Mouse (Mus musculus): ENCODE results near the gene Myo1b. TPM values are rescaled to one million over a fixed set of nuclear protein-coding genes. Genes with fewer than 3 reads are reported as not detected.
"Not testable (repeated sequence)": the region's sequence is repeated elsewhere in the genome, so short reads cannot be mapped to it uniquely, and the experiment has no call there.

Gene Myo1b
- polyA plus RNA-seq, 1 experiment, result 1.0 TPM

DNA sequence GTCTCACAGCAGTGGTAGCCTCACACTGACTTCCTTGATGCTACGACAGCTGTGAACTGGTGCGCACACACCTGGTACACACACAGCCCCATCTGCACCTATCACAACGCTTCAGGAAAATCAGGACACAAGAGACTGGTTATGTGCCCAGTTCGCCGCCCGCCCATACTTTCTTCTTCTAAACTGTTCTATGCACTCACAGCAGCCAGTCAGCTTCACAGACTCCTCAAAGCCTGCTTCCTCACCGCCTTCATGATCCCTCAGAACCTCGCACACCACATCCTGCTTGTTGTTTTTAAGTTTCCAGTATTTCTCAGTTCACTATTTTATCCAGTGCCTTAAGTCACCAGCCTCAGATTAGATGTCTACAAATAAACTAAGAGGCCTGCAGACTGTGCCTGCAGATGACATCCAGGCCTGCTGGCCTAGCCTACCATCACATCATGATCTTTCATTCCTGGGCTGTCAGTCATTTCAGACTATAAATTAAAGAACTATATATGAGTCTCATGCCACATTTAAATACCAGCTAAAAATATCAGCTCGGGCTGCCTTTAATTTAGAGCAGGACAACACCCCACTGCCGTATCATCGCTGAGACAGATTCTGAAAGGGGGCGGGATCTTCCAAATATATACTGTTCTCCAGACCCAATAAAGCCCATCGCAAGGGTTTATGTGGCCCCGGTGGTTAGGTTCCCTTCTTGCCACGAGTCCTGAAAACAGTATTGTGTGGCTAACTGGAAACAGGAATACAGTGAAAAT is 40.2 kb downstream of the Myo1b start:
- Histone ChIP-seq H3K36me3 (ENCODE audit: control insufficient read depth, insufficient read depth, low read length) (no peaks in the 10 kb centered on the region), H3K4me3 (ENCODE audit: extremely low read depth, insufficient read depth, insufficient read length) (no peak overlapping the region), H3K27ac (ENCODE audit: insufficient read depth, low read length) (no peak overlapping the region), H3K4me1 (ENCODE audit: control insufficient read depth, insufficient read depth, insufficient read length) (peaks cover 2% of the 10 kb centered on the region; the same call in 1 of the 2 replicates), H3K27me3 (ENCODE audit: control insufficient read depth, insufficient read depth, low read length) (no peaks in the 10 kb centered on the region)
- WGBS, result 64% methylated on average over 15 of the region's 15 CpGs
- TF ChIP-seq CTCF (IDR thresholded peaks at IDR 0.05; ENCODE audit: extremely low read depth, insufficient read depth, insufficient read length, insufficient replicate concordance), result no peak
- DNase-seq (ENCODE audit: low read depth in 1 of 2, low spot score in 2 of 2), result no peak

DNA sequence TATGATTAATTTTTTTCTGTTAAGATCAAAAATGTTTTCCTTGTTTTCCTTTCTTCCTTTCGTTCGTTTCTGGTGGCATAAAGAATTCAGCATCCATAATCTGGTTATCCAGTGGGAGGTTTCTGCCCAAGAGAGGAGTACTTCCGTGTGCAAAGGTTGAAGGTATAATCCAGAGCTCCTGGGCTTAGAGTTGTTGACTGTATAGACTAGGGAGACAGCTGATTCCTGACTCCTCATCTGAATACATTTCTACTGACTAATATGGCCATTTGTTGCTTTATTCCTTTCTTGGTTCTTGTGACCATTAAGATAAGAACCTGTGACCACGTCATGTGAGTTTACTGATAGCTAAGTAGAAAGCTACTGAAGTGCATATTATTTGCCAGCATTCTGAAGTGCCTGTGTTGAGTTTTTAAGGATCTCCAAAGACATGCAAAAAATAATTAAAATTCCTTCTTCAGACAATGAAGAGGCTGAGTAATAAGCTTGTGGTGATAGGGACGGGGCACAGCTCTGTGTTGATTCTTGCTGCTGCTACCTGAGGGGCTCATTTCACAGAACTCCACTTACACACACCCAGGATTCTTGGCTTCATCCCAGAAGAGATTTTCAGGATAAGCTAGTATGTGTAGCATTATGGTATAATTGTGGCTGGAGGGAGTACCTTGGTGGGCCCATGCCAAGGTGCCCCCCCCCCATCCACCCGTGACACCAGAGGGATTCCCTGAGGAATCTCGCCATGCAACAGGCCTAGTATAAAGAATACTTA is 43.2 kb downstream of the Myo1b start:
- peaks cover 2% of the 10 kb centered on the region; the same call in 1 of the 2 replicates for H3K4me1 ChIP-seq (ENCODE audit: control insufficient read depth, insufficient read depth, insufficient read length)
- TF ChIP-seq POLR2A (IDR thresholded peaks at IDR 0.05; ENCODE audit: low read depth, low read length) (no peak), CTCF (IDR thresholded peaks at IDR 0.05; ENCODE audit: extremely low read depth, insufficient read depth, insufficient read length, insufficient replicate concordance) (no peak)
- H3K4me3 ChIP-seq (ENCODE audit: extremely low read depth, insufficient read depth, insufficient read length), result no peak overlapping the region
- 87% methylated on average over 7 of the region's 7 CpGs for WGBS
- H3K27me3 ChIP-seq (ENCODE audit: control insufficient read depth, insufficient read depth, low read length), result no peaks in the 10 kb centered on the region
- no peak for DNase-seq (ENCODE audit: low read depth in 1 of 2, low spot score in 2 of 2)
- H3K36me3 ChIP-seq (ENCODE audit: control insufficient read depth, insufficient read depth, low read length), result no peaks in the 10 kb centered on the region
- H3K27ac ChIP-seq (ENCODE audit: insufficient read depth, low read length), result no peak overlapping the region

DNA sequence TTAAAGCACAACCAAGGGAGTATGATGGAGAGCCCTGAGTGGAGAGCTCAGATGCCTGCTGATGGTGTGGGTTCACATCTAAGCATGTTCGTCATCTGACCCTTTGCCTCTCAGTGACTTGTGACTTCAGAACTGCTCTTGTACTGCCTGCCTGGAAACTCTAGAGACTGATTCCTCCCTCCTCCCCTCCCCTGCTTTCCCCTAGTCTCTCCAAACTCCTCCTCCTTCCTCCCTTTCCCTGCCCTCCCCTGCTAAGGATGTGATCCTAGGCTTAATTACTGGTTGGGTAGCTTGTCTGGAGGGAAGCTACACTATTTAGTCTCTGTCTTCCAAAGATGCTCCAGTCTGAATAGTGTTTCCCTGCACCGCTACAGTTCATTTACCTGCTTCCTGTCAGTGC is 44.6 kb downstream of the Myo1b start:
- 74% methylated on average over 2 of the region's 2 CpGs for WGBS
- H3K4me3 ChIP-seq (ENCODE audit: extremely low read depth, insufficient read depth, insufficient read length); H3K27me3 ChIP-seq (ENCODE audit: control insufficient read depth, insufficient read depth, low read length); H3K36me3 ChIP-seq (ENCODE audit: control insufficient read depth, insufficient read depth, low read length); H3K27ac ChIP-seq (ENCODE audit: insufficient read depth, low read length); DNase-seq (ENCODE audit: low read depth in 1 of 2, low spot score in 2 of 2); H3K4me1 ChIP-seq (ENCODE audit: control insufficient read depth, insufficient read depth, insufficient read length): not testable (repeated sequence)

DNA sequence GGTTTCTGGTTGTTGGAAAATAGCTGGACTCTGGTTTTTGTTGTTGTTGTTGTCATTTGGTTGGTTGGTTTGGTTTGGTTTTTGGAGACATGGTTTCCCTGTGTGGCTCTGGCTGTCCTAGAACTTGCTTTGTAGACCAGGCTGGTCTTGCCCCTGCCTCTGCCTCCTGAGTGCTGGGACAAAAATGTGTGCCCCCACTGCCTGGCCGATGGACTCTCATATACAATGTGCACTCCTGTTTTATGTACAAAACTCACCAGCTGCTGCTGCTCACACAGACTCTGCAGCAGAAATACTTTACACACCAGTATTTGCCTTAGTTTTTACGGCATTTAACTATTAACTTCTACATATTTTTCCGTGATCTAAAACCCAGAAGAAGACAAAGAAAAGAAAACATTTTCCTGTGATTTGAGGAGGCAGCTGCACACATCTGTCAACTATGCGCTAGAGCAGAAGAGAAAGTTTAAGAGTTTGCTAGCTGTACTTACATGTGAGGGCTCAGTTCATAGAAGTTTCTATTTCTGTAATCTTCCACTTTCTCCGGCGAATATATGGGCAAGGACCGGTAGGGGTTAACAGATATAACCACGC is 52.9 kb downstream of the Myo1b start:
- no peak for DNase-seq (ENCODE audit: low read depth in 1 of 2, low spot score in 2 of 2)
- WGBS, result 89% methylated on average over 8 of the region's 8 CpGs

DNA sequence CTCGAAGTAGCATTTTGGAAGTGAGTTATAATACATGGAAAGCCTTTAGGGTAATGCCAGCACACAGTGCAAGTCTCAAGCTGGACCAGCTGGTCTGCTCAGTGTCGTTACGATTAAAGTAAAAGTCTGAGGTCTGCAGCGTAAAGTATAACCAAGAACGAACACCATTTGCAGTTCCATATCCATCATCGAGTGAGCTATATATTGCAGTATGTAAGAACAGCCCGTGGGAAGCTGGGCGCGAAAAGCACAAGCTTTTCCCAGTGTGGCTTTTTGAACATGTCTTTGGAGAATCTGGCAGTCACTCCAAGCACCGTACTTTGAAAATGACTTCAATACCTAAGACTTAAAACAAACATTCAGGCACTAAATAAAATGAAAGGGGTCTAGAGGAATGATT is 55.0 kb downstream of the Myo1b start:
- H3K36me3 ChIP-seq (ENCODE audit: control insufficient read depth, insufficient read depth, low read length), result no peaks in the 10 kb centered on the region
- H3K4me1 ChIP-seq (ENCODE audit: control insufficient read depth, insufficient read depth, insufficient read length), result no peaks in the 10 kb centered on the region
- H3K27me3 ChIP-seq (ENCODE audit: control insufficient read depth, insufficient read depth, low read length), result no peaks in the 10 kb centered on the region
- TF ChIP-seq POLR2A (IDR thresholded peaks at IDR 0.05; ENCODE audit: low read depth, low read length) (no peak), CTCF (IDR thresholded peaks at IDR 0.05; ENCODE audit: extremely low read depth, insufficient read depth, insufficient read length, insufficient replicate concordance) (no peak)
- 93% methylated on average over 10 of the region's 10 CpGs for WGBS
- no peak for DNase-seq (ENCODE audit: low read depth in 1 of 2, low spot score in 2 of 2)
- H3K4me3 ChIP-seq (ENCODE audit: extremely low read depth, insufficient read depth, insufficient read length), result no peak overlapping the region
- H3K27ac ChIP-seq (ENCODE audit: insufficient read depth, low read length), result no peak overlapping the region

More for the DNA sequence above, 52.9 kb downstream of the Myo1b start:
- Histone ChIP-seq H3K4me3 (ENCODE audit: extremely low read depth, insufficient read depth, insufficient read length) (no peak overlapping the region), H3K4me1 (ENCODE audit: control insufficient read depth, insufficient read depth, insufficient read length) (no peaks in the 10 kb centered on the region), H3K36me3 (ENCODE audit: control insufficient read depth, insufficient read depth, low read length) (no peaks in the 10 kb centered on the region), H3K27ac (ENCODE audit: insufficient read depth, low read length) (no peak overlapping the region), H3K27me3 (ENCODE audit: control insufficient read depth, insufficient read depth, low read length) (no peaks in the 10 kb centered on the region)
- TF ChIP-seq POLR2A (IDR thresholded peaks at IDR 0.05; ENCODE audit: low read depth, low read length) (no peak), CTCF (IDR thresholded peaks at IDR 0.05; ENCODE audit: extremely low read depth, insufficient read depth, insufficient read length, insufficient replicate concordance) (no peak)

DNA sequence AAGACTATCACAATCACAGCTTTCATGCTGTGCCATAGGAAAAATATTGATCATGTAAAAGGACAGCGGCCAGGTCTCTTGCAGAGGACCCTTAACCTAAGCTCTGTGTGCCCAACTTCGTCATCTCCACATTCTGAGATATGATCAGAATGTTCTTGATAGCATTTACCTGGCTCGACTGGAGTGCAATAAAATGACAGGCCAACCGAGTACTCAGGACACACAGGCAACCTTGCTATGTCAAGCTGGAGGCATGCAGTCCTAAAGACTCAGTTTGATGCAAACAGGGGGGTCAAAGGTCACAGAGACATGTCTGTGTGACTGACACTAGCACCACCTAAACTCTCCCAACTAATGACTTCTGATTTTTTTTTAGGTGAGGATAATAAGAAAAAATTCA is 58.9 kb downstream of the Myo1b start:
- 93% methylated on average over 4 of the region's 4 CpGs for WGBS
- H3K27ac ChIP-seq (ENCODE audit: insufficient read depth, low read length), result no peak overlapping the region

More for the DNA sequence above, 58.9 kb downstream of the Myo1b start:
- no peak for DNase-seq (ENCODE audit: low read depth in 1 of 2, low spot score in 2 of 2)
- Histone ChIP-seq H3K4me1 (ENCODE audit: control insufficient read depth, insufficient read depth, insufficient read length) (no peaks in the 10 kb centered on the region), H3K4me3 (ENCODE audit: extremely low read depth, insufficient read depth, insufficient read length) (no peak overlapping the region), H3K27me3 (ENCODE audit: control insufficient read depth, insufficient read depth, low read length) (no peaks in the 10 kb centered on the region), H3K36me3 (ENCODE audit: control insufficient read depth, insufficient read depth, low read length) (no peaks in the 10 kb centered on the region)
- no peak for TF ChIP-seq POLR2A (IDR thresholded peaks at IDR 0.05; ENCODE audit: low read depth, low read length)
- TF ChIP-seq CTCF (IDR thresholded peaks at IDR 0.05; ENCODE audit: extremely low read depth, insufficient read depth, insufficient read length, insufficient replicate concordance), result no peak

All from spleen, adult 2 months (tissue).